Mouse (Mus musculus) G1E-ER4 (cell line): ENCODE measurements around the gene Pcgf3. TPM values are rescaled to one million over a fixed set of nuclear protein-coding genes. Genes with fewer than 3 reads are reported as not detected.

ENCODE experiments used
- GATA1 ChIP-seq: IDR thresholded peaks from one replicate; pipeline ENCODE4 v1.8.0; 2012; ENCODE audit warnings: low read length, inconsistent platforms
- polyA plus RNA-seq: library from polyadenylated mRNA; stranded (reverse); fragments of >175 nt; gene quantifications from 2 replicates; pipeline ENCODE4 v1.2.3, GENCODE M21; 2012

Gene Pcgf3
- polyA plus RNA-seq, 1 experiment: 16.4 TPM

DNA sequence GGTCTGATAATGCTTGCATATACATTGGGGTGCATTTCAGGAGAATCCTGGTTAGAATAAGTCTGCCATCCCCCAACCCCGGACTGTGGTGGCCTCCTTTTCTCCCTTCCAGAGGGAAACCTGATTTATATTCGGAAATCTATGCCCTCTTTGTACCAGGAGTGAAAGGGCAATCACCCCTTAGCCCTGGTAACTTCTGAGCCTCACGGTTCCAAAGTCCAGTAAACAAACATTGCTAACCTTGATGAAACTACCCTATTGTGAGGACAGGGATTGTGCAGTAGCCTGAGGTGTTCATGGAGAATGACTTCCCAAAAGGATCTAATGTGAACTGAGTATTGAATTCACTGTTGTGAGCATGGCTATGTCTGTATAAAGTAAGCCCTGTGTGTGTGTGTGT is 6.9 kb upstream of the Pcgf3 start:
- no peak for TF ChIP-seq GATA1

DNA sequence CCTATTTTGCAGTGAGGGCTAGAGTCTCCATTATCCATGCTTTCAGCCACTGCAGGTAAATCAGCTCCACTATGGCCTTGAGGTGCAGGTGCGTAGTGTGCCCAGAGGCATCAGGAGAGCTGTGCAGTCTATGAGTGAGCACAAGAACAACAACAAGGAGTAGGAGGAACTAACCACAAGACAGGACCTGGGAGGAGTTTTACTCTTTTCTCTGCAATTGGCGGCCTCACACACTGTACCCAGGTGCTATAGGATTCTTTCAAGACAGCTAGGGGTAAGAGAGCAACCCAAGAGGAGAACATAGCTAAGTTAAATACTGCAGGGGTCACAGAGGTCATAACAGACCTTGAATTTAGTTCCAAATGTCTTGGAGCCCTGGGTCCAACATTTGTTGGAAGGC is 2.3 kb upstream of the Pcgf3 start:
- TF ChIP-seq GATA1: no peak

DNA sequence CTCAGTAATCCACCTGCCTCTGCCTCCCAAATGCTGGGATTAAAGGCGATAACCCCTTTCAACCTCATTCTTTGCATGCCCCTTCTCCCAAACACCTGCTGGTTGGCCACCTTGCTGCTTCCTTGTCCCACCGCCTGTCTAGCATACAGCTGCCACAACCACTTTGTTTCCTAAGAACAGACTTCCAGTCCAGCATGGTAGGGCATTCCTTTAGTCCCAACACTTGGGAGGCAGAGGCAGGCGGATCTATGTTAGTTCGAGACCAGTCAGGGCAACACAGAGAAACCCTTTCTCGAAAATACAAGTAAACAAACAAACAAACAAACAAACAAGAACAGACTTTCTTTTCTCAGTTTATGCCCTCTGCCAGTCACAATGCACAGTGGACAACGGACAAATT is 571 bp upstream of the Pcgf3 start:
- TF ChIP-seq GATA1: no peak

DNA sequence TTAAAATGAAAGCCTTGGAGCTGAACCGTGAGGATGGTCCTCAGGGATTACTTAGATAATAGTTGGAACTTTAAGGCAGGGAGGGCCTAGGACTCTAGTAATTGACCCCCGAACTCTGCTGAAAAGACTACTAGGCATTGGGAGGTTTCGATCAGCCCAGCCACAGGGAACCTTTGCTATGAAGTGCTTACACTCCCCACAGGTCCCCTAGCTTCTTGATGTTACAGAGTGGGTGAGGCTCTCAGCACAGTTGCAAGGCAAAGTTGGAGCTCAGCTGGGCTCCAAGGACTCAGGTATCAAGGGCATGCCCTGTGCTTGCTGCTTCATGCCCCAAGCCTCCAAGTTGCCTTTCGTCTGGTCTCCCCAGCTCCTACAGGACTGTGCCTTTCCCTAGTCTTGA is 1.4 kb downstream of the Pcgf3 start:
- TF ChIP-seq GATA1: no peak

DNA sequence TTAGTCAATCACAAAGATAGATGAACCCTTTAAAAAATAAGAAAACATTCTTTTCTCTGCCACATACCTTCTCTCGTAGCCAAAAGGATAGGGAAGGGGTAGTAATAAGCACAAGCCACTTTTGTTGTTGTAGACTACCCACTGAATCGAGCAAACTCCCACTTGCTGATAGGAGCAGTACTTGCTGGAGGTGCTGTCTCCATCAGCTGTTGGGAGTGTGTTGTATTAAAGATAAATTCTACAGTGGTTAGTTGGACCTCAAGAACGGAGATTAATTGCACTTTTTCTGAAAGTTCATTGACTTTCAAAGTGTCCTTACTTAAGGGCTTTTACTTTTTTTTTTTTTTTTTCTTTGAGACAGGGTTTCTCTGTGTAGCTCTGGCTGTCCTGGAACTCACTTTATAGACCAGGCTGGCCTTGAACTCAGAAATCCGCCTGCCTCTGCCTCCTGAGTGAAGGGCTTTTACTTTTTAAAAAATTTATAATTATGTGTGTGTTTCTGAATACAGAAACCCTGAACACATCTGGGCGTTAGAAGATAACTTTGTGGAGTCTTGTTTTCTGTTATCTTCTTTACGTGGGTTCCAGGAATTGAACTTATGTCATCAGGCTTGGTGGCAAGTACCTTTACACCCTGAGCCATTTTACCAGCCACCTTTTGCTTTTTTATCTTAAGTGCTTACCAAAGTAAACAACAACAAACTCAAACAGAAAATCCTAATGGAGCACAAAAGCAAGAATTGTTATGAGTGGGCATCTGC is 4.3 kb downstream of the Pcgf3 start:
- no peak for TF ChIP-seq GATA1

DNA sequence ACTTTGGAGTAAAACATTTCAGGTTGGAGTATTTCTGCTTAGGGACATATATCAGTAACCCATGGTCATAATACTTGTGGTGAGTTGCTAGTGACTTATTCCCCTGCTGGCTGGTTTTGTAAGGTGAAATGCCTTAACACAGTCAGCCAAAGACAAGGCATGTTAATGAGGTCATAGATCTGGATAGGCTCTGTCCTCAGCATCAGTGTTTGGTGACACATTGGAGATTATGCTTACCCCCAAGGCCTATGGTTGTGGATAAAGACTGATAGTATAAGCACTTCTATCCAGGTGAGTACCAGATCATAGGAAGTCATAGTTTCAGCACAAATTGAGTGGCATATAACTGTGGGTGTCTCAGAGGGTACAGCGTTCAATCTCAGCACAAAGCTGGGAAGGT is 5.6 kb downstream of the Pcgf3 start:
- no peak for TF ChIP-seq GATA1

DNA sequence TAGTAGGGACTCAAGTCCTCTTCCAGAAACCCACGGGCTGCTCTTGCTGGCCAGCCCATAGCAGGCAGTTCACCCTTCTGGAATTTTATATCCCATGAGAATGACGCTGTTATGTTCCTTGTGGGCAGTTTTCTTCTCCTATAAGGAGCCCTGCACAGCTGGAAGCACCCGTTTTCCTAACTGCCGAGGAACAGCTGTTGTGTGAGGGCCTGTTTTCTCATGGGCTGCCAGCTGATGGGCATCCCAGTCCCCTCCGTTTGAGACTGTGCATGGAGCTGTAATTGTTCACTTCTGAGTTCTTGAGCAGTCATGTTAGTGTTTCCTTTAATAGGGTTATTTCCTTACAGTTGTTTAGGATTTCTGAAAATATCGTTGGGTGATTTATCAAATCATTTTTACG is 8.6 kb downstream of the Pcgf3 start:
- TF ChIP-seq GATA1: no peak

DNA sequence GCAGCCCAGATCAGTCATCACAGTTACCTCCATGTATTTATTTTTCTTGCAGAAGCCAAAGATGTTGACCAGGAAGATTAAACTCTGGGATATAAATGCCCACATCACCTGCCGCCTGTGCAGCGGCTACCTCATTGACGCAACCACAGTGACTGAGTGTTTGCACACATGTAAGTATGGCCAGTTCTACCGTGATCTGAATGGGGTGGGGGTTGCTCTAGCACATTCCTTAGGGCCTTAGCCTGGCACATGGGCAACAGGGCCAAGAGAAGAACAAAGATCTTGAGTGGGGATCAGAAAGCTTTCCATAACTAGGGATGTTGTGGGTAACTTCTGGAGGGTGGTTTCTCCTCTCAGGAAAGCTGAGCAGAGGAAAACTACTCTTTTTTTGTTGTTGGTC is 12.7 kb downstream of the Pcgf3 start:
- TF ChIP-seq GATA1: no peak

DNA sequence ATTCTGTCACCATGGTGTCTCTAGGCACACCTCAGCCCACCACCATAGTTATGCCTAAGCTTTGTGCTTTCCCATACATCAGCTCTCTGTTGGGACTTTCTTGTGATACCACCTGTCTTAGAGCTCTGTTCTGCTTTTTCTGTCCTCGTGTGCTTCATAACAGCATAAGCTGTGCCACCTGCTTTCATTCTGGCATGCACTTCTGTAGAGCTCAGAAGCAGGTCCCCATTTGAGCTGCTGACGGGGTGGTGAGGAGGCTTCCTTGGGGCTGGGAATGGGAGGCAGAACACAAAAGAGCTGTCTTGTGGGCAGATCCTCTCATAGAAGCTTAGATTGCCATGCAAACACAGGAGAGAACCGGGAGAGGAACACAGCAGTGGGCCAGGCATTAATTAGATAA is 14.9 kb downstream of the Pcgf3 start:
- TF ChIP-seq GATA1: no peak

DNA sequence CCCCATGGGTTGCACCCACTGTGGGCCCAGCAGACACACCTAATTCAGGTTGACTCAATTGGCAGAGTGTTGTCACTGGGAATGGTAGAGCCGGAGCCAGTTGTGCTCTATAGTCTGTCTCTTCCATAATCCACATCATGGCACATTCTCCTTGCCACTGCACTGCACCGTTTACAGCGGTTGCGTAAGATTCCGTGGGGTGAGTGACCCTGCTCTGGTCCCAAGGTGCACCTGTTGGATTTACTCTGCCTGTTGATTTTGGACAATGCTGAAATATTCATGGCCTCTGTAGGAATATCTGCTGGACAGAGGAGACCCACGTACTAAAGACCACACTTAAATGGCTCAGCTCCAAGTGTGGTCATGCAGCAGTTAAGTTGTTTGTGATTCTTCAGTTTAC is 22.0 kb downstream of the Pcgf3 start:
- TF ChIP-seq GATA1: no peak

DNA sequence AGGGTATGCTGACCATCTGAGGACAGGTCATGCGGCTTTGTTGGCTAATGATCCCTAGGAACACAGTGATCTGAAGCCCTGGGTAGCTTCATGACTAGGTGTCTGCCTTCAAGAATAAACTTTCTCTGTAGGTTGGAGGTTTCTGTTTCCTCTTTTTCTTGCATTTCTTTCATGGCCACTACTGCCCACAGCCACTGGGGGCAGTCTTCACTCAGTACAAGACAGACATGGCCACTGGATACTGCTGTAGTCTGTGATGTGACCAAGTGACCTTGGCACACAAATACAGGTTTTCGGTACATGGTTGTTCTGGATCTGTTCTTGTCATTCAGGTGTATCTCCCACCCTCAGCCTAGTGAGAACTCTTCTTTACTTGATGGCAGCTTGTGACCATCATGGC is 24.2 kb downstream of the Pcgf3 start:
- TF ChIP-seq GATA1: no peak

DNA sequence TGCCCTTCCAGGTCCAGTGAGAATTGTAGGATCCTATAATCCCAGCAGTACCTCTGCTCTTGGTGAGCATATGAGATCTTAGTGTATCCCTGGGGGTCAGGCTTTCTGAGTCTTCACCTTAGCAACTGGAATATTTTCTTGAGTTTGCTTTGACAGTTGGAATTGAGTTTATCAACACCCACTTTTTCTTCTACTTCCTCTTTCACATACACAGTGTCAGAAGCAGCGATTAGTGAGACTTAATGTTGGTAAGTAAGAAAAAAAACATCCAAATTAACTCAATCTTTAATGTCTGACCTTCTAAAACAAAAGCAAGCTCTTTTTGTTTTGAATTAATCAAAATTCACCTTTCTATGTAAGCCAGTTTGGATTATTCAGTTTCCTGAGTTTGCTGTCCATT is 40.5 kb downstream of the Pcgf3 start:
- TF ChIP-seq GATA1: no peak

DNA sequence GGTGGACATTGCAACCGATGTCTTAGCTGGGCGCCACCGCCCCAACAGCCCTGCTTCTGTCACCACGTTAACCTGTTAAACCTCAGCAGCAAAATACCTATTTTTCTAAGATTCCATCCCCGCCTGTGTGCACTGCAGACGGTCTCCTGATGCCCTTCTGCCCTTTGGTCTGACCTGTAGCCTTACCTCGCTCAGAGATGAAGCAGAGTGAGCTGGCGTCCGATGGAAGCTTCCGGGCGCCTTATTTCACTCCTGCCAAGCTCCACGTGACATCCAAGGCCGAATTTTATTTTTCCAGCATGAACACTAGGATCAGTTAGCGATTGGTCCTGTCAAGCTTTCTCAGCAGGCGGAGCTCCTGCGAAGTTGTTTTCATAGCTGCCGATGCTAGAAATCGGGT is 41.3 kb downstream of the Pcgf3 start:
- TF ChIP-seq GATA1: no peak

DNA sequence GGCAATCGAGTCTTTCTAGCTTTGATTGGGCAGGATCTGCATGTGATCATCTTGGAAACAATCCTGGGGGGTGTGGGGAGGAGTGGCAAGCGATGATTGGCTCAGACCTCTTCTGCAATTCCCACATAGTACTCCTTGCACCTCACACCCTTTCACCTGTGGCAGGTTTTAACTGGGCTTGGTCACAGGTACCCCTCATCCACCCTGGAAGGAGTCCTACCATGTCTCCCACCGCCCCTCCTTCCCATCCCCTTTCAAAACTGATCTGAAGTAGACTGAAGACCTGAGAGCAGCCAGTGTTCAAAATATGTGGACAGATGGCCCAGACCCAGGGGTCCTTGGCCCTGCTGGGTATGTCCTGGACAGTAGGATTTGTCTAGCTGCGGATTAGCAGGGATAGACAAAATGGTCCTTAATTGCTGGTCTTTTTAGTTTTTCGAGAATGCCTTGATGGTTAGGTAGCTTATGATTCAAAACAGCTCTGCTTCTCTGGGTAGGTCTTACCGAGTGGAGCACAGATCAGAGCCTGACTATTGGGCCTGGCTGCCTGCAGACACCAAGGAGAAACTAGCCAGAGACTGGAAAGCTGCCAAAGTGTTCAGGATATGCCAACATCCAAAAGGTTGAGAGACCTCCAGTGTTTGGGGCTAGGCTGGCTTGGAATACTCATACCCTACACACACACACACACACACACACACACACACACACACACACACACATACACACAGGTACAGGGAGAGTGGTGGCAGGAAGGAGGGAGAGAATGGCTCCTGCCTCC is 54.7 kb downstream of the Pcgf3 start:
- no peak for TF ChIP-seq GATA1

DNA sequence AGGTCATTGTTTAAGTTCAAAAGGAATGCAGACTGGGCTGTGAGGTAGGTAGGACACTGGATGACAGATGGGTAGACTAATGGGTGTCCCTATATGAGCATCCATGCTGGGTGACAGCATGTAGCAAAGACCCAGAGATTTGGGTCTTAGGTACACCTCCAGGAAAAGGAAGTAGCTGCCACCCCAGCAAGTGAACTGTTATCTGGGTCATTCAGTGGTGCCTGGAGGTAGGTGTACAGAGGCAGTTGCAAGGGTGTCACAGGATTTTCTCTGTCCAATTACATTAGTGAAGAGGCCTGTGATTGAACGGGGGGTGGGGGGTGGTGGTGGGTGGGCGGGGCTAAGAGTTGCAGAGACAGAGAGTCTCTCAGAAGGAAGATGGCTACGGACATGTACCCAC is 55.6 kb downstream of the Pcgf3 start:
- TF ChIP-seq GATA1: no peak

DNA sequence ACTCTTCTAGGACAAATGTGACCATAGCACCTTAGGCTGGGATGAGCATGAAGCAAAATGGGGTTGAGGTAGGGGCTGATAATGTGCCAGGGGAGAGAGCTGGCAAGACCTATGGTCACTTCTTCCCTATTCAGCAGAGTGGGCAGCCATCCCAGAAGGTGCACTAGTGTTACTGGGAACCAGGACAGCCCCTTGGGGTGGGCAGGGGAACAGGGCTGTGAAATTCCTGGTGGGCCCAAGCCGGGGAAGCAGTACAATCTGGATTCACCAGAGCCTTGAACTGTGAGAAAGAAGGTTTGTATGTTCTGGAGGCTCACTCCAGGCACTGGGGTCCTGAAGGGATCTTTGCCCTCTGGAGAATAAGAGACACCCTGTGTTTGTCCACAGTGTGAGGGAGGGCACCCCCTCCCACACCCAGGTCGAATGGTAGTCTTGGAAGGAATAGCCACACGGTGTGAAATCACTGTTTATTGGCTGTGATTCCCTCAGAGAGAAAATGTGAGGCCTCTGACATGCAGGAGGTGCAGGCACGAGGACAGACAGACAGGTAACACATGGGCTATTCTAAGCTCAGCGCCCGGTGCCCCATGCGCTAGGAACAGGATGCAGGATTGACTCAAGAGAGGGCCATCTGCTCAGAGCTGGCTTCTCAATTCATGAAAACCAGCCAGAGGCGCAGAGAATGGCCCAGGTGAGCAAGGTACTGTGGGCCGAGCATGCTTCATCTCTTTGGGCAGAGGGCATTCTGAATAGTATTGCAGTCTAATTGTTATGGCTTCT is 57.3 kb downstream of the Pcgf3 start:
- TF ChIP-seq GATA1: no peak
